Mouse (Mus musculus) midbrain, embryonic 14.5 days (tissue): ENCODE measurements around the gene Sh3bgr. TPM values are rescaled to one million over a fixed set of nuclear protein-coding genes. Genes with fewer than 3 reads are reported as not detected.
A peak's percentile ranks its signal among the peaks of the same experiment; 100 is the strongest.

ENCODE experiments used
- ATAC-seq: fragments of 200-750 bp; cut with Nextera tagmentation; 2 replicates; pipeline ENCODE4 v1.8.0; 2017; ENCODE audit warnings: moderate number of reproducible peaks, moderate library complexity; ENCODE audit not compliant: low FRiP score, low TSS enrichment
- DNase-seq: peaks from one replicate; pipeline ENCODE4 v3.0.0-alpha.2; 2015
- H3K27ac ChIP-seq: fragments of 300-500 bp; sonication (generic); replicated peaks from 2 replicates; pipeline ENCODE4 v1.5.1; 2014; ENCODE audit warnings: mild to moderate bottlenecking, low read depth, low read length, moderate library complexity
- H3K27me3 ChIP-seq: fragments of 300-500 bp; sonication (generic); 2 replicates; pipeline ENCODE4 v1.6.1; 2014; ENCODE audit warnings: low read length, control low read depth, mixed read lengths; ENCODE audit not compliant: control insufficient read depth, insufficient read depth
- H3K36me3 ChIP-seq: fragments of 300-500 bp; sonication (generic); 2 replicates; pipeline ENCODE4 v1.6.1; 2014; ENCODE audit warnings: low read length, control low read depth; ENCODE audit not compliant: control insufficient read depth, insufficient read depth
- H3K4me1 ChIP-seq: fragments of 300-500 bp; sonication (generic); 2 replicates; pipeline ENCODE4 v1.6.1; 2014; ENCODE audit warnings: mild to moderate bottlenecking, antibody characterized with exemption, low read length, control low read depth; ENCODE audit not compliant: control insufficient read depth, insufficient read depth
- H3K4me2 ChIP-seq: fragments of 300-500 bp; sonication (generic); 2 replicates; pipeline ENCODE4 v1.6.1; 2014; ENCODE audit warnings: mild to moderate bottlenecking, low read length, moderate library complexity
- H3K4me3 ChIP-seq: fragments of 300-500 bp; sonication (generic); replicated peaks from 2 replicates; pipeline ENCODE4 v1.5.1; 2014; ENCODE audit warnings: low read depth, low read length
- H3K9ac ChIP-seq: fragments of 300-500 bp; sonication (generic); replicated peaks from 2 replicates; pipeline ENCODE4 v1.6.1; 2014; ENCODE audit warnings: mild to moderate bottlenecking, low read length, moderate library complexity
- H3K9me3 ChIP-seq: fragments of 300-500 bp; sonication (generic); 2 replicates; pipeline ENCODE4 v1.6.1; 2016; ENCODE audit warnings: low read length, control low read depth, mixed read lengths; ENCODE audit not compliant: control insufficient read depth
- WGBS: fragments of 180-500 bp; shearing (Covaris S2); extraction: QIAGEN DNeasy Blood & Tissue Kit; methylation state at CpG from one replicate; pipeline ENCODE4 v1.1.7; 2014; 5-methylcytosine and 5-hydroxymethylcytosine counted together
- polyA plus RNA-seq: library from polyadenylated mRNA; unstranded; fragments of >200 nt; fragmentation: Nextera tagmentation; extraction: Ambion mirVana; gene quantifications from 2 replicates; pipeline ENCODE4 v1.2.1, GENCODE M21; 2014

The Sh3bgr gene
- polyA plus RNA-seq, 1 experiment from 2014 or later = 1.6 TPM

DNA sequence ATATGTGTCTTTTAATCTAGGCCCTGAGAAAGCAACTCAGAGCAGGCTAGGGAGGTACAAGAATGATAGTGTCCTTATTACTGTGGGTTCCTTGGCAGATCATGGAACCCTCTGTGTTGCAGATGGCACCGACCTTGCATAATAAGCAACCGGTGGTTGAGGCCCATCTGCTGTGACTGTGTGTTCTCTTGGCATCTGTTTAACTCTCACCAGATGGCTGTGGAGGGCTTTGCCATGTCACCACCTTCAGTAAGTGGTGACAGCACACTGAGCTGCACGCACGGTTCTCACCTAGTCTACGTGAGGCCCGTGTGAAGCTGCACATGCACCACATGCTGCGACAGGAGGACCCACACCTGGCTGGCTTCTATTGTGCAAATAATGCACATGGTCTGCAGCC is 49.4 kb downstream of the Sh3bgr start:
- no peak overlapping the region for H3K4me3 ChIP-seq
- DNase-seq = peak; percentile 25
- H3K27ac ChIP-seq = no peak overlapping the region
- 85% methylated on average over 7 of the region's 7 CpGs for WGBS
- no peaks in the 10 kb centered on the region for H3K9me3 ChIP-seq
- H3K9ac ChIP-seq = no peak overlapping the region
- H3K4me2 ChIP-seq = no peak overlapping the region
- H3K27me3 ChIP-seq = no peaks in the 10 kb centered on the region
- no peaks in the 10 kb centered on the region for H3K4me1 ChIP-seq
- ATAC-seq = 0 out of 2 replicates have a peak, but pooled peaks have one; percentile 34
- H3K36me3 ChIP-seq = no peaks in the 10 kb centered on the region

DNA sequence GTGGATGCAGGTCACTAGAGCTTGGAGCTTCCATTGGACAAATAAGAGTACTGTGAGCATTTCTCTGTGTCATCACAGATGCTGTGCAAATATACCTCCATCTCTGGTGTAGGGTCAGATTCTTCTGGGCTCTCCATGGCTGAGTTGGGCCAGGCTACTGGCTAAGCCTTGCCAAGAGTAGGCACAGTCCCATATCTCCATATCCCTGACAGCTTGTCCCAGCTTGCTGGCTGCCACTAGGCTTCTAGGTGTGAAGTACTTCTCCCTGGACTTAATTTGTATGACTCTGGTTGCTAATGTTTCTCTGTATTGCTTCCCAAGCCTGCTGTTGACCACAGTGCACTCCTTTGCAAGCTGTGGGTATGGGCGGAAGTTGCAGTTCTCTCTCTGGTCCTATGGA is 51.9 kb downstream of the Sh3bgr start:
- Histone ChIP-seq H3K27me3 (no peaks in the 10 kb centered on the region), H3K4me1 (no peaks in the 10 kb centered on the region), H3K4me3 (no peak overlapping the region), H3K4me2 (no peak overlapping the region), H3K9ac (no peak overlapping the region), H3K27ac (no peak overlapping the region), H3K9me3 (no peaks in the 10 kb centered on the region), H3K36me3 (no peaks in the 10 kb centered on the region)
- no peak for ATAC-seq
- 100% methylated on average over 1 of the region's 1 CpGs for WGBS
- DNase-seq = no peak

DNA sequence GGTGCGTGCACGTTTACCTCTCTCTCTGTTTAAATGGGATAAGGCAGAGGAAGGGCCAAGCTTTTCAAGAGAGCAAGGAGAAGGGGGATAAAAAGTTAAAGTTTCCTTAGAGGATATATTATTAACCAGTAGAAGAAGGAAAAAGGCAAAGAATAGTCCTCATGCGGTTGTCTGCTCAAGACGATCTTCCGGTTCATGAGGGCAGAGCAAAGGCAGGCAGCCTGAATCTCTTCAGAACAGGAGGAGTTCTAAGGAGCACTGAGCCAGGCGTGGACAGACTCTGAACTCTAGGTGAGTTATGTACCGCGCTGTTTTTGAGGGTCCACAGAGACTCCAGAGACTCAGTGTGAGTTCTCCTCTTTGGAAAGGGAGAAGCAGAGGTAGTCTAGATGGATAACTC is 58.2 kb downstream of the Sh3bgr start:
- H3K9me3 ChIP-seq = no peaks in the 10 kb centered on the region
- H3K27me3 ChIP-seq = no peaks in the 10 kb centered on the region
- ATAC-seq = no peak
- H3K36me3 ChIP-seq = no peaks in the 10 kb centered on the region
- no peak overlapping the region for H3K27ac ChIP-seq
- H3K4me1 ChIP-seq = no peaks in the 10 kb centered on the region
- no peak overlapping the region for H3K9ac ChIP-seq
- 85% methylated on average over 8 of the region's 8 CpGs for WGBS
- H3K4me3 ChIP-seq = no peak overlapping the region
- H3K4me2 ChIP-seq = no peak overlapping the region
- no peak for DNase-seq

DNA sequence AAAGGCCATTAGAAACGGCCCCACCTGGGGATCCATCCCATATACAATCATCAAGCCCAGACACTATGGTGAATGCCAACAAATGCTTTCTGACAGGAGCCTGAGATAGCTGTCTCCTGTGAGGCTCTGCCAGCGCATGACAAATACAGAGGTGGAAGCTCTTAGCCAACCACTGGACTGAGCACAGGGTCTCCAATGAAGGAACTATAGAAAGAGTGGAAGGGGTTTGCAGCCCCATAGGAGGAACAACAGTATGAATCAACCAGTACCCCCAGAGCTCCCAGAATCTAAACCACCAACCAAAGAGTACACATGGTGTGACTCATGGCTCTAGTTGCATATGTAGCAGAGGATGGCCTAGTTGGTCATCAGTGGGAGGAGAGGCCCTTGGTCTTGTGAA is 71.5 kb downstream of the Sh3bgr start:
- 80% methylated on average over 2 of the region's 2 CpGs for WGBS
- Histone ChIP-seq H3K4me2 (no peak overlapping the region), H3K4me1 (no peaks in the 10 kb centered on the region), H3K4me3 (no peak overlapping the region), H3K36me3 (no peaks in the 10 kb centered on the region), H3K27me3 (no peaks in the 10 kb centered on the region), H3K9me3 (no peaks in the 10 kb centered on the region), H3K9ac (no peak overlapping the region), H3K27ac (no peak overlapping the region)
- ATAC-seq (no peak), DNase-seq (no peak)

DNA sequence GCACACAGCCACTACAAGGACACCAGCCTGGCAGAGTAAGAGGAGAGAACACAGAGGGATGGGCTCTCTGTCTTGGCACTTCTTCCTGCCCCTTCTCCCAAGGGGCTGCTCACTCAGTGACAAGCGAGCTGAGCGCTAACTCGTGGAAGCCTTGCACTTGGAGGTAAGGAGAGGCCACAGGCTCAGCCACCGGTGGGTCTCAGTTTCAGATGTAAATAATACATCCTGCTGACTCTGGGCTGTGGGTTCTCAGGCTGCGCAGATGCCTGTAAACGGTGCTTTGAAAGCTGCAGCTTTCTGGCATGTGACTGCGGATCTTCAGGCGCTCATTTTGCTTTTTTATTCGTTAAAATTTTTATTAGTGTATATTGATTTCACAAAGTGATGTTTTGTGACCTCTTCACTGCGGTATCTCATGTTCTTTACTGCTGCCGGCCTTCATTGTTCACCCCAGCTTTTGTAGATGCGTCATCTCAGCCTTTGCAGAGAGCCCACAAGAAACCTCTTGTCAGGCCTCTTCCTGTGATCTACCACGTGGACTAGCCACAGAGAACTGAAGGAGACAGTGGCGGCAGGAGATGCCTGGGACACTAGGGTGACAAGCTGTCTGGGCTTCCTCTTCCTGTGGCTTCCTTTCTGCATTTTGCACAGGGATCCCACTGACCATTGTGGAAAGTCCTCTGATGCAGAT is 72.8 kb downstream of the Sh3bgr start:
- peak; percentile 18 for DNase-seq
- H3K4me3 ChIP-seq = no peak overlapping the region
- H3K36me3 ChIP-seq = no peaks in the 10 kb centered on the region
- no peaks in the 10 kb centered on the region for H3K27me3 ChIP-seq
- no peak overlapping the region for H3K27ac ChIP-seq
- H3K4me2 ChIP-seq = no peak overlapping the region
- no peak for ATAC-seq
- no peaks in the 10 kb centered on the region for H3K9me3 ChIP-seq
- H3K9ac ChIP-seq = no peak overlapping the region
- H3K4me1 ChIP-seq = no peaks in the 10 kb centered on the region
- 65% methylated on average over 14 of the region's 14 CpGs for whole genome bisulfite sequencing

DNA sequence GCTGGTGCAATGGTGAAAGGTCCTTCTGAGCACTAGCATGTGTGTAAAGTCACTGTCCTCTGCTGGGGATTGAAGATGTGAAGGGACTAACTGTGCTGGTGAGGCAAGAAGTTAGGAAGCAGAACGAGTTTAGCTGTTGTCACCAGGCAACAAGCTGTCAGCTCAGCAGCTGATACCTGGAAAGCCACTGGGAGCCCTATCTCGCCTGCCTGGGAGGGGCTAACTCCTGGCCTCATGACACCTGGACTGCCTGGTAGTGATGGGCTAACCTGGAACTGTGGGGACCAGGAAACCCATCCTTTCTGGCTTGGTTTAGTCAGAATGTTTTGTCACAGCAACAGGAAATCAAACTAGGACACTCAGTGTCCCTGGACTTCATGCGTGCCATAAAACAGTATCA is 76.3 kb downstream of the Sh3bgr start:
- H3K27ac ChIP-seq = no peak overlapping the region
- no peaks in the 10 kb centered on the region for H3K36me3 ChIP-seq
- 73% methylated on average over 3 of the region's 3 CpGs for WGBS
- peaks cover 8% of the 10 kb centered on the region; the same call in 1 of the 2 replicates for H3K4me1 ChIP-seq
- ATAC-seq (no peak), DNase-seq (no peak)
- no peaks in the 10 kb centered on the region for H3K27me3 ChIP-seq
- H3K4me2 ChIP-seq = no peak overlapping the region
- H3K9me3 ChIP-seq = no peaks in the 10 kb centered on the region
- H3K4me3 ChIP-seq = no peak overlapping the region
- no peak overlapping the region for H3K9ac ChIP-seq

Other genes starting within 250 kb of the Sh3bgr start
- gene Psmg1, start 209.5 kb upstream of the Sh3bgr start, polyA plus RNA-seq = 59.8 and 62.4 TPM in 2 replicates
- gene Brwd1, start 117.9 kb upstream of the Sh3bgr start, polyA plus RNA-seq = 338 and 372 TPM in 2 replicates
- 371 and 462 TPM in 2 replicates for gene Hmgn1, start 72.7 kb upstream of the Sh3bgr start, polyA plus RNA-seq
- gene Wrb, start 55.0 kb upstream of the Sh3bgr start, polyA plus RNA-seq = 229 and 232 TPM in 2 replicates
- 1.7 and 2.1 TPM in 2 replicates for gene Lca5l, start 8.2 kb upstream of the Sh3bgr start, polyA plus RNA-seq
- 3.2 and 3.6 TPM in 2 replicates for gene B3galt5, start 35.4 kb downstream of the Sh3bgr start, polyA plus RNA-seq
- gene Itgb2l, start 243.2 kb downstream of the Sh3bgr start, polyA plus RNA-seq = not detected in 2 replicates